Mouse (Mus musculus): ENCODE data around the gene Rsrc1.

Gene Rsrc1

GRCm38 (mm10) chr3:67284039-67284438 is 302.8 kb downstream of the Rsrc1 start:
- DNase-seq, result peak; percentile 1

DNA sequence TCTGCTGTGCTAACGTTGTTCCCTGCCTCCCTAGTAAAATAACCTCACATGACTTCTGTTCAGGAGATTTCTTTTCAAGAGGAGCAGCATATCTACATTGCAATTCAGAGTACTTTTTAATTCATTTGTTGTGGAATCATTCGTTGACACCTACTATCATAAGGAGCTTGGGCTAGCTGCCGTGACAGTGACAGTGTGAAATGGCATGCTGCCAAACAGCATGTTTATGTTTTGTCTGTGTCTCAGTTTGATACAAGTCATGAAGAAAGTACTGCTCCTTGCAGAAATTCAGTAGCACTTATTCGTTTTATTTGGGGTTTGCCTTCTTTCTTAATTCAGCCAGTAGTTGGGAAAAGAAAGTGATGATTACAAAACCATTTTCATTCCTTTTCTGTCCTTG is 303.7 kb downstream of the Rsrc1 start:
- no peak for DNase-seq

DNA sequence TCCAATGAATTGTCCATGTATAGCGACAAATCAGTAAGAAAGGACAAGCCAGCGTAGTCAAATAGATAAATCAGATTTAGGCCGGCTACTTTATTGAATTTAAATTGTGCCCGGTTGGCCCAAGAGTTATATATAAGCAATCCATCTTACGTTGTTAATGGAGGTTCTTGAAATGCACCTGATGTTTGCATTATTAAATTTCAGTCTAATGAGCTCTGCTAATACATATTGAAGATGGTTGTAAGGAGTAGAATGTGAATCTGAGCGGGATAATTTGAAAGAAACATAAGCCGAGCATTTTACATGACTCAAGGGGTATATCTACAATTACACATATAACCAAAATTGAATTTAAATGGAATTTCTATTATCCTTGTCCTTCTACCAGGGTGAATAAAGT is 307.5 kb downstream of the Rsrc1 start:
- no peak for DNase-seq

DNA sequence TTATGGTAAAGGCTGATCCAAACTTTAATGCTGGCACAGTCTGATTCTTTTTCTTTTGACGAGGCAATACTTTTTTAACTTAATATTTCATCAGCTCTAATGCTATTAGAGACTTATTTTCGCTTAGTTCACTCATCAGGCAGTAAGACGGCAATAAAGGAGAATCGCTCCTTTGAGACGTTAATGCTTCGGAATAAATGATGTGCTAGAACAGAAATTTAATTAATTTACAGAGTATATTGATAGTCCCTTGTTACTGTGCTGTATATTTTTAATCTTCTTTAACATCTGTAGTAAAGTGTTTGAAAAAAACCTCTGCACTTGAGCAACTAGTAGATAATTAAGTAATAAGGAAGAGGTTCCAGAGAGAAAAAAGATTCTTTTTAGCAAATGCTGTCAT is 308.3 kb downstream of the Rsrc1 start:
- no peak for DNase-seq

GRCm38 (mm10) chr3:67308725-67309124 is 327.5 kb downstream of the Rsrc1 start:
- no peak for DNase-seq

DNA sequence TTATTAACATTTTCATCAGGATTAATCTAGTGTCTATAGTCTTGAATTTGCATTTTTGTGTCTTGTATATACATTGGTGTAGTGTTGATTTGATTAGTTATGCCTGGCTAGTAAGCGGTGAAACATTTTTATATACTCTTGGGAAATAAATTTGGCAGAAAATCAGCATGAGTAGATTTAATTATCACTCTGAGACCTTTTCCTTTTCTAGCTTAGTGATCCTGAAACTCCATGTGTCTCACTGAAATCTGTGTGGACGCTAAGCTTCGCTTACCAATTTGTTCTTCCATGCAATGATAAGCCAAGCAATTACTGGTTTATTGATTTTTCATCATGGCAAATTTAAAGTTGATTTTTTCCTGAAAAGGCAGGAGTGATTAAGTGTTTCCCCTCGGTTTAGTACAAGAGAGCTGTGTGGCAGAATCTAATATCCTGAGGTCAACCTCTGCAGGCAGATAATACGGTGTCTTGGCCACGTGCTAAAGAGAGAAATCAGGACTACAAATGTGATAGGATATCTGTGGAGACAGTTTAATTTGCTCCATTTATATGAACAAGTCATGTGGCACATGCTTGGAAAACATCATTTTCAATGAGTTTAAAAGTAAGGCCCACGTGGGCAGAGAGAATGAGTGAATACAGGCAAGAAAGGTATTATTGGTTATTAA is 328.6 kb downstream of the Rsrc1 start:
- DNase-seq, result peak; percentile 8

- DNase-seq, result no peak
Observed at GRCm38 (mm10) chr3:67311436-67311835, 330.2 kb downstream of the Rsrc1 start.

DNA sequence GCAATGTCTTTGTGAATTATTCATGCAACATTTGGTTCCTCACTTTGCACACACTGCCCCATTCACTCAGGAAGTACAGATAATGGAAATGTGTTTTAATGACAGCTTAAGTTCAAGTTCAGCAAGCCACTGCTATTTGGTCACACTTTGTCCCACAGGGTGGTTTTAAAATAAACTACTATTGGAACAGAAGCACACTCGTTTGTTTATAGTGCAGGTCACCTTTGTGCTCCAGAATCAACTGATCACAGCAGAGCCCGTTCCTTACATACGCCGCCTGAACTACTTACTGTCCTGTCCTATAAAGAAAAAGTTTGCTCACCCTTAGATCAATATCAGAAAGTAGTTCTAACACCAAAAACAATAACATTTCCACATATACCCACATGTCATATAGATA is 341.2 kb downstream of the Rsrc1 start:
- no peak for DNase-seq

DNA sequence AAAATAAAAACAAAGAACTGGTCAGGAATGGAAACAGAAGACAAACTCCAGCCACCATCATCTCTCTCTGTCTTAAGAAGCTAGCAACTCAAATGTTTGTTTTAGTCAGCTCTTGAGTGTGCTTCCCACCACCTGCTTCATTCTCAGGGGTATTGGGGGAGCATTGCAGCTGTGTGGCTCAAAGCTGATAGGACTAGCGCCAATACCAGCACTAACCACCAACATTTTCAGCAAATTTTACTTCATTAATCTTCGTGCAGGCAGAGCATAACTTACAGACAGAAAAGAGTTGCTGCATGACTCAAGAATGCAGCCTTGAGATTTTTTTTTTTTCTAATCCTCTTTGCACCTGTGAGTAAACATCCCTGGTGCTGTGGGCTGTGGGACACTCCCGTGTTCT is 358.4 kb downstream of the Rsrc1 start:
- DNase-seq, result no peak

- DNase-seq, result no peak
Observed at GRCm38 (mm10) chr3:67340921-67341320, 359.7 kb downstream of the Rsrc1 start.

DNA sequence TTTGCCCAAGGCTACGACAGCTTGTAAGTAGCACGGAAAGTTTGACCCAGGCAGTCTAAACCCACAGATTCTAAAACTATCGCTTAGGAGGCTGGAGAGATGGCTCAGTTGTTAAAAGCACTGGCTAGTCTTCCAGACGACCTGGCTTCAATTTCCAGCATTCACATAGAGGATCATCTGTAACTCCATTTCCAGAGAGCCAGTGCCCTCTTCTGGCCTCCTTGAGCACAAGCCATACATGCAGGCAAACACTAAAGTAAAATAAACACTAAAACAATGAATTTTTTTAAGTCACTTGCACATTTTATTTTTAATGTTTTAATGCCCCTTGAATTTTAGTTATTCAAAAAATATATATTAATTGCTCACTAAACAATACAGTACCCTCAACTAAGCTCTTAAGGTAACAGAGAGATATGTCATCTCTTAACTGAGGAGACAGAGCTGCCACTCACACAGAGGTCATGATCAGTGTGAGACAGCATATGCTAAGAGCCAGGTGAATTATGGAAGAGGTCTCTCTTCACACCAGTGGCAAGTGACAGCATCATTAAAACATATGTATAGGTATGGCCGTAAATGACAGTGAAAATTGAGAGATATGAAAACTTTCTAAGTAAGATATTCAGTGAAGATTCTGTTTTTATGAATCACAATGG is 361.9 kb downstream of the Rsrc1 start:
- peak; percentile 51 for DNase-seq

DNA sequence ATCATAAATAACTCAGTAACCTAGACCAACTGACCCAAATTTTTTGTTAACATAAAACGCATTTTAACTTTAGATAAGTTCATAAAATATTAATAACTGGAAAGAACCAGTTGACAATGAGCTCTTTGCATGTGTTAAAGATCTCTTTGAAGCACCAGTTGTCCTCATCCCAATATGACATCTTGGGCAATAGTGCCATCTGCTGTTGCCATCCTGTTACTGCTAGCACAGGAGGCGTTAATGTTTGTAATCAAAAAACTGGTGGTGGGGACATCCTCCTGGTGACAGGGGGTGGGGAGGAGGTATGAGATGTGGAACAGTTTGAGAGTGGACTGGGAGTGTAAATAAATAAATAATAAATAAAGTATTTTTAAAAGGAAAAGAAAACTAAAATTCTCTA is 363.4 kb downstream of the Rsrc1 start:
- DNase-seq, result peak; percentile 76

DNA sequence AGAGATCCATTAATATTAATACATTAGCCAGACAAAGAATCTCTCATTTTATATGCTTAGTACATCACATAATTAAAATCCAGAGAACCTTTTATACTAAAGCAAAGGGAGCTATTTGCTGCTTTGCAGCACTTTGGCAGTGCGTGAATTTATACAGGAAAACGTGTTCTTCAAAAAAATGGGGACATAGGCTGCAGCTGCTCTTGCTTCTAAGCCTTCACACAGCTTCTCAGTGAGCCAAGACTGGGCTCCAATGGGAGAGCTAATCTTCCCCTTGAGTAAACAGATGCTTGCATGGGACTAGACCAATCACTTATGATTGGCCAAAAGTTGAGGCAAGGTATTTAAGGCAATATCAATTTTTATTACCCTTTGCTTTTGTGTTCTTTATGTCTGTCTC is 365.5 kb downstream of the Rsrc1 start:
- no peak for DNase-seq

- peak; percentile 34 for DNase-seq
Observed at GRCm38 (mm10) chr3:67351406-67352127, 370.4 kb downstream of the Rsrc1 start.

- DNase-seq, result peak; percentile 74
Observed at GRCm38 (mm10) chr3:67352128-67352762, 371.1 kb downstream of the Rsrc1 start.

- no peak for DNase-seq
Observed at GRCm38 (mm10) chr3:67352763-67353149, 371.6 kb downstream of the Rsrc1 start.

DNA sequence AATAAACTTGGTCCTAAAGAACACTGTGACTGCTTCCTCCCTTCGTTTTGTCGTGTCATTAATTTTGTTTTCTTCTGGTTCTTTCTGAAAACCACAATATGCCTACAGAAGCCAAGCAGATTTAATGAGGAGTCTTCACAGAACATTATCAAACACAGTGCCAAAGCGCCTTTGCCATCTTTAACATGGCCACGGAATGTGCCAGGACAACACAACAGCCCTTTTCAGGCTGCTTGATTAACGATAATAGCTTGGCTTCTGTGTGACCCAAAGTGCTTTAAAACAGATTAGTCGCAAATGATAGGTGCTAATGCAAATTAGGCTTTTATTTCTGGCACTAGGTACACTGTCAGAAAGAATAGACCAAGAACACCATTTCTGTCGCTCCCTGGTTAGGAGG is 377.2 kb downstream of the Rsrc1 start:
- no peak for DNase-seq

DNA sequence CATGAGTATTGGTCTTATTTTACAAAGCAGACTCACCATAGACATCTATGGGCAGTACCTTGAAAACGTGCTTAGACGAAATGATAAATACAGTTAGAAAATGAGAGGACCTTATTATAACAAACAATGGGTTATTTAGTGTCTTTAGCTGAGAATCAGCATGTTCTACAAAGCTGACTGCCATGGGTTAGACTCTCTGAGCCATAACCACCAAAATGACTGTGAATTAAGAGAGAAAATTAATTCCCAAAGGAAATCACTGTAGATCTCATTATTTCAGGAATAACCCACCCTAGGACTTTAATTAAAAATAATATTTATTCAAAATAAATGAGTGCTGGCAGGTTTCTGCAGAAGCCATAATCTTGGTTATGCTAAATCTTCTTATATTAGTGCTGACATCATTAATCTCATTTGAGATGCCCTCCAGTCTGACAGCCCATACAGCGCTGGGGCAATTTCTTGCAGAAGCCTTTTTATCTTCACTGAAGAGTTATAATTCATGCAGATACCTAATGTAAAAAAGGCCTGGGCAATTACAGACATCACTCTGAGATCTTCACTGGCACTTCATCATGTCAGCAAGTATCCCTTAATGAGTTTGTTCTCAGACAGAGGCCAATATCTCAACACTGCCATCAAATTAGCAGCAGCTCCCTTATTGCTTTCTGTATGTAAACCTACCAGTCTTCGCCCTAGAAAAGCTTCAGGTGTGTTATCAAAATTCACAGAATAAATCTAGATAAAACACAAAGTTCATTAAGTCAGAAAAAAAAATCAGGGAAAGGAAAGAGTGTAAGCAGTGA is 385.1 kb downstream of the Rsrc1 start:
- DNase-seq, result peak; percentile 27

GRCm38 (mm10) chr3:67367481-67367880 is 386.3 kb downstream of the Rsrc1 start:
- no peak for DNase-seq

DNA sequence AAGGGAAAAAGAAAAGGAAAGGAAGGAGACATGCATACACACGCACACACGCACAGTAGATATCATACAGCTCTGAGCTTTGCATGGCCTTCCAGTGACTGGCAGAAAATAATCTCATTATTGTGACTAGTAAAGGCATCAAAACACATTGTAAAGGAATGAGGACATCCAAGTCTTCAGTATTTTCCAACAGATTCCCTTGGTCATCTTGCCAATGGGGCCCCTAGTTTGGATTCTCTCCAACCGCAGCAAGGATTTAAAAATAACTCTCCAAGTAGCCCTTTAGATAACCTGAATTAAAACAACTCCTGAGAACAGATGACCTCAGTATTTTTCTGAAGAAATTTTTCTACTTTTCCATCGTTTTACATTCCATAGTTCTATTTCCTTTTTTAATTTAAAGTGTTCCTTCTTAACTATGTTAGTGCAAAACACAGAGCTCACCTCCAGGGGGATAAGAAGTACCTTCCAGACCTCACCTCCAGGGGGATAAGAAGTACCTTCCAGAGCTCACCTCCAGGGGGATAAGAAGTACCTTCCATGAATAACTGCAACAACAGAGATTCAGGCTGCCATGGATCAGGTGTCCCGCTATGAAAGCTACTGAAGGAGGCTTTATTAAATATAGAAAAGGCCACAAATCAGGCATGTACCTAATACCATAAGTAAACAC is 388.4 kb downstream of the Rsrc1 start:
- peak; percentile 14 for DNase-seq

- DNase-seq, result no peak
Observed at GRCm38 (mm10) chr3:67372194-67372593, 391.0 kb downstream of the Rsrc1 start.

GRCm38 (mm10) chr3:67372781-67373180 is 391.6 kb downstream of the Rsrc1 start:
- no peak for DNase-seq
